Mouse (Mus musculus) megakaryocyte, adult 5-6 weeks (primary cell): ENCODE data around the gene Chd1l. TPM values are rescaled to one million over a fixed set of nuclear protein-coding genes. Genes with fewer than 3 reads are reported as not detected.

Experiments
- ATAC-seq: 2 replicates; pipeline ENCODE4 v1.8.0; 2016; ENCODE audit warnings: mild to moderate bottlenecking, inconsistent platforms; ENCODE audit not compliant: poor library complexity, severe bottlenecking
- total RNA-seq, 2 experiments: library from RNA; stranded (forward) in 1 of 2; stranded (reverse) in 1 of 2; fragments of 153-499, 151-499 nt in 1 of 2; fragments of 221-1000, 200-1000 nt in 1 of 2; gene quantifications; 2 replicates each; pipeline versions ENCODE4 v1.2.3 to v1.2.4; 2015 to 2017

Gene Chd1l
- total RNA-seq, 2 experiments from 2014 or later = 7.2 to 21.0 TPM

DNA sequence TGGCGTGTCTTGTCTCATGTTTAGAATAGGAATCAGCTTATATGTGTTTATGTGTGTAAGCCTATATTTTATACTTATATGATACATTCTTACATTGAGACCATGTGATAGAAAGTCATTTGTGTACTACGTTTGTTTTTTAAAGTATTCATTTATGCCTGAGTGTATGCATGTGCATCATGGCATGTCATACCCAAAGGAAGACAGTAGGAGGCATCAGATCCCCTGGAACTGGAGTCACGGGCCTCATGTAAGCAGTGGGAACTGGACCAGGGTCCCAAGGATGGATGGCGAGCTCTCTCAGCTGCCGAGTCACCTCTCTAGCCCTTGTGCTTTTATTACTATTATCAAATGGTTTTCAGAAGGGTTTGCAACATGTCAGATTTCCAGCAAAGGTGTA lies 74.3 kb downstream of the Chd1l start:
- ATAC-seq = no peak

DNA sequence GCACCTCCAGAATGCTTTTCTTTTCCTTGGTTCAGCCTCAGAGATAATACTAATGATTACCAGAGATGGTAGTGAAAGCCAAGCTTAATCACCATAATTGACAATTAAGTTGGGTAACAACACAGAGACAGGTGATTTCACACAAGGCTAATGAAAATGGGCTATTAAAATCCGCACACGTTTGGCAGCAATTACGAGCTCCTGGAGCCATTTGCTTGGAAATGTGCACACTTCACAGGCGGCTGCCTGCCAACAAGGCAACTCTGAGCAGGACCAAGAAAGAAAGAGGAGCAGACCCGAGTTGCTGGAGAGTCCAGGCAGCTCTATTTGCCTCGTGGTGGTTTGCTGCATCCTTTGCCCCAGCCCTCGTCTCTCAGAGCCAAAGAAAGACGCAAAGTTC lies 84.5 kb downstream of the Chd1l start:
- ATAC-seq = no peak

DNA sequence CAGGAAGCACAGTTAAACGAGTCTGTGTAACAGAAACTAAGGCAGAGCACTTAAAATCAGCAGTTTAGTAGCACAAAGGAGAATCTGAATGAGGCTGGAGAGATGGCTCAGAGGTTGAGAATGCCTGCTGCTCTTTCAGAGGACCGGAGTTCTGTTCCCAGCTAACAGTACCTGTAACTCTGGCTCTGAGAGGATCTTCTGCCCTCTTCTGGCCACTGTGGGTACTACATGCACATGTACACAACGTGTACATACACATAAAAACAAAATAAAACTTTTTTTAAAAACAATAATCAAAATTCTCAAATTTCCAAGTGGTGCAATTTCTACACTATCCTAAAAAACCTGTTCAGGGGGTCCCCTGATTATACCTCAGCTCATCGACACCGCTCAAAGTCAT lies 85.2 kb downstream of the Chd1l start:
- ATAC-seq = no peak

DNA sequence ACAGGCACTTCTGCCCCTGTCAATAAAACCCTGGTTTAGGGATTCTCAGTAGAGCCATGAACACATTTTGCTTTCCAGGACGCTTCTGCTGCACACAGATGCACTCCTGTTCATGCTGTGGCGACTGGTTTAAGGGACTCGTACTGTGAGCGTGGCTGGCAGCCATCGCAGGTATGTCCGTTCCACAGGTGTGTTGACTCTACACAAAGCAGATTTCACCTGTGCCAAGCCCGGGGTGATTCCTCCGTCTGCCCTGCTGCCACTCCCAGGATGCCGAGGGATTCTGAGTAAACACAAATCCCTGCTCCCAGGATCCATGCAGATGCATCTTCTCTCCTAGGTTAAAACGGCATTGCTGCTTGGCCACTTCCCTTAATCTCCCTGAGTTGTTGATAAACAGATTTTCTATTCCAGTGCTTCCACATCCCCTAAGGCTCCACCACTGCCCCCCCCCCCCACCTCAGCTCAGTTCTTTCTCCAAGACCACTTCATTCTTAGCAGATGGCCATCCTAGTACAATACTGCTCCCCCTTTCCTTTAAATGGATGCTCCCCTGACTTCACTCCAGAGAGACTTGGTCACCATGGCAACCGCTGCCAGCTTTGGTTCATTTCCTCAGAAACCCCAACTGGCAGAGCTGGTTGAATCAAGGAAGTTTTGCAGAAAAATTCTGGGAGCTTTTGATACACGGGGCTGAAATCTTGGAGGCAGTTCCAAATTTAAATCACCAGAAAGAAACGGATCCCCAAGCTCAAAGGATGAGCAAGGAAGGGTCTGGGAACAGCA lies 87.9 kb downstream of the Chd1l start:
- no peak for ATAC-seq

GRCm38 (mm10) chr3:97519883-97520282 lies 90.1 kb downstream of the Chd1l start:
- ATAC-seq = no peak

GRCm38 (mm10) chr3:97512296-97512695 lies 97.7 kb downstream of the Chd1l start:
- ATAC-seq = no peak

Other genes starting within 250 kb of the Chd1l start
- gene Olfr1402, start 188.2 kb downstream of the Chd1l start, total RNA-seq (2015) = not detected in 2 replicates
- gene Olfr1402, start 188.2 kb downstream of the Chd1l start, total RNA-seq (2017) = not detected in 2 replicates
- gene Fmo5, start 18.6 kb upstream of the Chd1l start, total RNA-seq (2015) = 19.5 and 31.4 TPM in 2 replicates
- gene Fmo5, start 18.6 kb upstream of the Chd1l start, total RNA-seq (2017) = 10.7 and 12.1 TPM in 2 replicates
- 10.8 and 12.3 TPM in 2 replicates for gene Prkab2, start 48.0 kb upstream of the Chd1l start, total RNA-seq (2015)
- 6.9 and 11.0 TPM in 2 replicates for gene Prkab2, start 48.0 kb upstream of the Chd1l start, total RNA-seq (2017)
- gene Gm17651, start 64.5 kb upstream of the Chd1l start, total RNA-seq (2015) = not detected in 2 replicates
- gene Gm17651, start 64.5 kb upstream of the Chd1l start, total RNA-seq (2017) = not detected in 2 replicates